In genomic region chr2:14136906-14137305, GRCm38 (mm10) we compare ENCODE assay signal across 15 mouse cellular contexts. TPM values are rescaled to one million over a fixed set of nuclear protein-coding genes. Genes with fewer than 3 reads are reported as not detected.
DNase-seq lines count a peak whose midpoint lies in the region; ATAC-seq and TF ChIP-seq lines count a peak whose summit lies in the region.
"Had no signal": no experiment of that assay in that cellular context is flagged by ENCODE, and none has a peak within 500 bp of the region (broad histone marks: within the 10 kb centered on the region; RNA-seq: fewer than 3 reads in every experiment).

No protein-coding gene starts in this region.

- peaks cover 39% of the 10 kb centered on the region for H3K36me3 ChIP-seq in forebrain, embryonic 14.5 days (ENCODE audit: control insufficient read depth, insufficient read depth, low read length)
- H3K36me3 ChIP-seq in forebrain, embryonic 16.5 days (ENCODE audit: control insufficient read depth, insufficient read depth): peaks cover 6% of the 10 kb centered on the region
- H3K36me3 ChIP-seq in kidney, embryonic 16.5 days (ENCODE audit: insufficient read depth, low read length): peaks cover 13% of the 10 kb centered on the region
- H3K36me3 ChIP-seq in liver, postnatal 0 days (replicated peaks; ENCODE audit: insufficient read depth, low read length): peaks cover 30% of the 10 kb centered on the region

- peak; percentile 23 for DNase-seq in forebrain, embryonic 14.5 days (ENCODE audit: low spot score)
- DNase-seq in kidney, postnatal 25 days: no peak
- peak; percentile 75 for DNase-seq in 3T3-L1 (ENCODE audit: low read depth, low spot score)
- peak; percentile 29 for DNase-seq in lung, postnatal 36 days
- no peak for DNase-seq in right cerebral cortex, adult 2 months (ENCODE audit: low spot score in 2 of 2)
- DNase-seq in liver, postnatal 0 days: no peak
- DNase-seq: adrenal gland, postnatal 36 days; cerebellum, adult 2 months; left cerebral cortex, postnatal 4 days had no signal

- H3K4me2 ChIP-seq in forebrain, embryonic 14.5 days (ENCODE audit: low read length): no peak overlapping the region
- no peak overlapping the region for H3K4me2 ChIP-seq in forebrain, embryonic 16.5 days (ENCODE audit: low read length)
- no peak overlapping the region for H3K4me2 ChIP-seq in kidney, embryonic 16.5 days (replicated peaks; ENCODE audit: low read depth, low read length)
- no peak overlapping the region for H3K4me2 ChIP-seq in liver, postnatal 0 days (ENCODE audit: low read depth, low read length)
- H3K4me2 ChIP-seq: embryonic facial prominence, embryonic 13.5 days had no signal

- TF ChIP-seq EP300 in liver, postnatal 0 days (IDR thresholded peaks at IDR 0.05; ENCODE audit: low read depth): no peak

- H3K4me3 ChIP-seq in forebrain, embryonic 14.5 days (ENCODE audit: low read depth, low read length): no peak overlapping the region
- H3K4me3 ChIP-seq in forebrain, embryonic 16.5 days (replicated peaks; ENCODE audit: low read length): no peak overlapping the region
- H3K4me3 ChIP-seq in kidney, embryonic 16.5 days (ENCODE audit: low read length): no peak overlapping the region
- no peak overlapping the region for H3K4me3 ChIP-seq in liver, postnatal 0 days (ENCODE audit: low read depth, low read length)
- H3K4me3 ChIP-seq: embryonic facial prominence, embryonic 13.5 days had no signal

- no peak for ATAC-seq in forebrain, embryonic 14.5 days
- ATAC-seq in forebrain, embryonic 16.5 days: no peak
- ATAC-seq in kidney, embryonic 16.5 days (ENCODE audit: low FRiP score, low TSS enrichment): 0 out of 2 replicates have a peak, but pooled peaks have one; percentile 65
- ATAC-seq in liver, postnatal 0 days: no peak
- ATAC-seq: hindbrain, embryonic 16.5 days had no signal

- H3K4me1 ChIP-seq in forebrain, embryonic 14.5 days (ENCODE audit: control insufficient read depth, insufficient read depth, low read length): no peaks in the 10 kb centered on the region
- H3K4me1 ChIP-seq in forebrain, embryonic 16.5 days (replicated peaks; ENCODE audit: control insufficient read depth, insufficient read depth, low read length): peaks cover 2% of the 10 kb centered on the region; the same call in 1 of the 2 replicates
- no peaks in the 10 kb centered on the region for H3K4me1 ChIP-seq in kidney, embryonic 16.5 days (ENCODE audit: insufficient read depth, low read length)
- no peaks in the 10 kb centered on the region for H3K4me1 ChIP-seq in liver, postnatal 0 days (ENCODE audit: insufficient read depth)
- H3K4me1 ChIP-seq: embryonic facial prominence, embryonic 13.5 days had no signal

- H3K9me3 ChIP-seq in forebrain, embryonic 14.5 days (replicated peaks; ENCODE audit: control insufficient read depth, low read length): no peaks in the 10 kb centered on the region
- no peaks in the 10 kb centered on the region for H3K9me3 ChIP-seq in forebrain, embryonic 16.5 days (ENCODE audit: control insufficient read depth, low read length)
- no peaks in the 10 kb centered on the region for H3K9me3 ChIP-seq in kidney, embryonic 16.5 days (ENCODE audit: low read length)
- H3K9me3 ChIP-seq in liver, postnatal 0 days (ENCODE audit: low read length): no peaks in the 10 kb centered on the region
- H3K9me3 ChIP-seq: embryonic facial prominence, embryonic 13.5 days had no signal

- no peaks in the 10 kb centered on the region for H3K27me3 ChIP-seq in forebrain, embryonic 14.5 days (replicated peaks; ENCODE audit: control insufficient read depth, insufficient read depth, low read length)
- no peaks in the 10 kb centered on the region for H3K27me3 ChIP-seq in forebrain, embryonic 16.5 days (replicated peaks; ENCODE audit: control insufficient read depth, insufficient read depth, low read length)
- H3K27me3 ChIP-seq in kidney, embryonic 16.5 days (ENCODE audit: insufficient read depth, low read length): no peaks in the 10 kb centered on the region
- H3K27me3 ChIP-seq in liver, postnatal 0 days (ENCODE audit: insufficient read depth, low read length): no peaks in the 10 kb centered on the region
- H3K27me3 ChIP-seq: embryonic facial prominence, embryonic 13.5 days had no signal

- H3K9ac ChIP-seq in forebrain, embryonic 14.5 days (ENCODE audit: low read length): no peak overlapping the region
- H3K9ac ChIP-seq in forebrain, embryonic 16.5 days (replicated peaks; ENCODE audit: low read depth, low read length): no peak overlapping the region
- no peak overlapping the region for H3K9ac ChIP-seq in kidney, embryonic 16.5 days (replicated peaks; ENCODE audit: low read length)
- H3K9ac ChIP-seq in liver, postnatal 0 days (replicated peaks): no peak overlapping the region
- H3K9ac ChIP-seq: embryonic facial prominence, embryonic 13.5 days had no signal

- H3K27ac ChIP-seq in forebrain, embryonic 14.5 days (ENCODE audit: low read depth, low read length): no peak overlapping the region
- H3K27ac ChIP-seq in forebrain, embryonic 16.5 days (ENCODE audit: low read length): no peak overlapping the region
- no peak overlapping the region for H3K27ac ChIP-seq in kidney, embryonic 16.5 days (ENCODE audit: low read length)
- no peak overlapping the region for H3K27ac ChIP-seq in liver, postnatal 0 days (ENCODE audit: low read depth)
- H3K27ac ChIP-seq: embryonic facial prominence, embryonic 13.5 days; macrophage had no signal

- whole genome bisulfite sequencing in forebrain, embryonic 14.5 days: 76% methylated on average over 3 of the region's 3 CpGs
- WGBS in forebrain, embryonic 16.5 days: 71% methylated on average over 3 of the region's 3 CpGs
- 66% methylated on average over 3 of the region's 3 CpGs for WGBS in kidney, embryonic 16.5 days
- WGBS in liver, postnatal 0 days (ENCODE audit: insufficient replicate concordance): 81% methylated on average over 3 of the region's 3 CpGs

- TF ChIP-seq CTCF in liver, postnatal 0 days (IDR thresholded peaks at IDR 0.05; ENCODE audit: low read depth): no peak

RNA-seq across cellular contexts. Expression of gene Tmem236, which starts 37.4 kb away (rescaled TPM):
- polyA plus RNA-seq in forebrain, embryonic 14.5 days (2014; fragmentation: Nextera tagmentation; extraction: Ambion mirVana): not detected in 2 replicates
- polyA plus RNA-seq in forebrain, embryonic 16.5 days (2015; fragmentation: Nextera tagmentation; extraction: Ambion mirVana): 0.09 and 0.19 TPM in 2 replicates
- 0.42 and 0.62 TPM in 2 replicates for polyA plus RNA-seq in kidney, embryonic 16.5 days (2015; fragmentation: Nextera tagmentation; extraction: Ambion mirVana)
- 0.02 TPM in 1 of 2 replicates, not detected in the other for polyA plus RNA-seq in liver, postnatal 0 days (2015; fragmentation: Nextera tagmentation; extraction: Ambion mirVana)
- polyA plus RNA-seq: macrophage; spleen, adult 2 months had no signal

Comparison
In these comparisons a context has a peak if more than half of its experiments do, and no peak if none do; other contexts are left out.
1. DNase-seq: peak in forebrain, embryonic 14.5 days (single experiment), 3T3-L1 (single experiment) and lung, postnatal 36 days (single experiment); none in kidney, postnatal 25 days (0 of 2), right cerebral cortex, adult 2 months (0 of 2) and liver, postnatal 0 days (single experiment).